Mouse (Mus musculus) olfactory bulb, adult 2 months (tissue): Measurements from ENCODE around the gene Lrrc74a.

Experiments
- CTCF ChIP-seq: fragments of 200-500 bp; IDR thresholded peaks from 2 replicates; pipeline ENCODE4 v1.5.1; 2012; ENCODE audit warnings: low read depth, mild to moderate bottlenecking, low read length, moderate library complexity; ENCODE audit not compliant: insufficient read depth
- POLR2A ChIP-seq: fragments of 200-500 bp; IDR thresholded peaks from 2 replicates; pipeline ENCODE4 v1.6.1; 2012; ENCODE audit warnings: mild to moderate bottlenecking, low read depth, low read length, moderate library complexity; ENCODE audit not compliant: insufficient read depth

DNA sequence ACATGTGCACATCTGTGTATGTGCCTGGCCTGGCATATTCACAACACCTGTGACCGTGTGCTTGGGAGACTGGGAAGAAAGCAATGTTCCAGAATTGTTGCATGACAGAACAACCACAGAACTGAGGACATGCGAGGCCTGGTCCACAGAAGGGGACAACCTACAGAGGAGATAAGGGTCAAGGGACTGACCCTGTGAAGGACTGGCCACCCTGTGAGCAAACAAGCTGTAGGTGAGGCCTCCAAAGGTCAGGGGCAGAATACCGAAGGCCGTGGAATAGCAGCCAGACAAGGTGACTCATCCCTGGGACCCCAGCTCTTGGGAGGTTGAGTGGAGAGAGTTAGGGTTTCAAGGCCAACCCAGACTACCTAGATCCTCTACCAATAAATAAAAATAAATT lies 63.6 kb downstream of the Lrrc74a start:
- TF ChIP-seq POLR2A (no peak), CTCF (no peak)
